Comparison of ENCODE assay signal across 9 mouse cellular contexts in genomic region chr1:39720632-39721350, GRCm38 (mm10). TPM values are rescaled to one million over a fixed set of nuclear protein-coding genes. Genes with fewer than 3 reads are reported as not detected.
DNase-seq lines count a peak whose midpoint lies in the region; ATAC-seq and TF ChIP-seq lines count a peak whose summit lies in the region.
"Had no signal": no experiment of that assay in that cellular context is flagged by ENCODE, and none has a peak within 500 bp of the region (broad histone marks: within the 10 kb centered on the region; RNA-seq: fewer than 3 reads in every experiment).

Gene Rfx8, minus strand, starts transcription at chr1:39720997.

- ATAC-seq in hindbrain, embryonic 16.5 days, result peak; percentile 79
- peak; percentile 86 for ATAC-seq in midbrain, embryonic 16.5 days

- H3K9me3 ChIP-seq in embryonic facial prominence, embryonic 10.5 days, result no peaks in the 10 kb centered on the region
- H3K9me3 ChIP-seq in hindbrain, embryonic 16.5 days (ENCODE audit: control insufficient read depth, low read length), result no peaks in the 10 kb centered on the region
- H3K9me3 ChIP-seq in midbrain, embryonic 16.5 days (replicated peaks; ENCODE audit: control insufficient read depth, low read length, poor library complexity, severe bottlenecking), result no peaks in the 10 kb centered on the region
- H3K9me3 ChIP-seq: G1E had no signal

- intact Hi-C loops in heart, adult 2 months (cut with DNase I), result no loop called here

- peak within 1 kb of the TSS; percentile 55 for H3K9ac ChIP-seq in heart, adult 2 months (ENCODE audit: low read depth, low read length)
- peak within 1 kb of the TSS; percentile 81 for H3K9ac ChIP-seq in hindbrain, embryonic 16.5 days (ENCODE audit: low read depth, low read length)
- H3K9ac ChIP-seq in midbrain, embryonic 16.5 days (ENCODE audit: low read depth, low read length), result peak within 1 kb of the TSS; percentile 77

- WGBS in heart, adult 2 months, result 13% methylated on average over 42 of the region's 42 CpGs
- WGBS in embryonic facial prominence, embryonic 10.5 days, result 1% methylated on average over 42 of the region's 42 CpGs
- WGBS in hindbrain, embryonic 16.5 days, result under 1% methylated on average over 42 of the region's 42 CpGs
- 4% methylated on average over 31 of the region's 42 CpGs for WGBS in midbrain, embryonic 16.5 days

- H3K79me2 ChIP-seq in heart, adult 2 months (replicated peaks; ENCODE audit: control insufficient read depth, insufficient read depth, low read length), result no peaks in the 10 kb centered on the region

- peaks cover 7% of the 10 kb centered on the region for H3K4me1 ChIP-seq in heart, adult 2 months (ENCODE audit: control insufficient read depth, insufficient read depth, low read length)
- peaks cover 51% of the 10 kb centered on the region for H3K4me1 ChIP-seq in embryonic facial prominence, embryonic 10.5 days
- peaks cover 11% of the 10 kb centered on the region for H3K4me1 ChIP-seq in hindbrain, embryonic 16.5 days (ENCODE audit: control insufficient read depth, insufficient read depth, low read depth, low read length)
- peaks cover 7% of the 10 kb centered on the region for H3K4me1 ChIP-seq in midbrain, embryonic 16.5 days (ENCODE audit: control insufficient read depth, insufficient read depth, low read length)

- no peak for TF ChIP-seq EP300 in heart, adult 2 months (IDR thresholded peaks at IDR 0.05; ENCODE audit: insufficient read depth, low read depth, low read length)

- peak within 1 kb of the TSS; percentile 96 for H3K4me2 ChIP-seq in hindbrain, embryonic 16.5 days (ENCODE audit: low read length)
- peak within 1 kb of the TSS; percentile 98 for H3K4me2 ChIP-seq in midbrain, embryonic 16.5 days (ENCODE audit: low read length)

- DNase-seq in heart, adult 2 months, result no peak
- DNase-seq in heart, adult 8-10 months (ENCODE audit: low spot score), result no peak
- DNase-seq in ZHBTc4 (ENCODE audit: low read depth, low spot score), result peak; percentile 44
- DNase-seq in embryonic facial prominence, embryonic 10.5 days (ENCODE audit: low spot score), result peak; percentile 69
- DNase-seq in spleen, adult 12 weeks (ENCODE audit: low spot score), result no peak
- no peak for DNase-seq in adipocyte (ENCODE audit: low spot score)

- TF ChIP-seq POLR2A in heart, adult 2 months (IDR thresholded peaks at IDR 0.05; ENCODE audit: insufficient read depth, low read depth, low read length), result no peak

- H3K27me3 ChIP-seq in heart, adult 2 months (ENCODE audit: control insufficient read depth, insufficient read depth, low read length), result no peaks in the 10 kb centered on the region
- 0 out of 2 replicates have a peak, but pooled peaks cover 6% of the 10 kb centered on the region for H3K27me3 ChIP-seq in embryonic facial prominence, embryonic 10.5 days (replicated peaks; ENCODE audit: low read depth, poor library complexity, severe bottlenecking)
- H3K27me3 ChIP-seq in hindbrain, embryonic 16.5 days (replicated peaks; ENCODE audit: control insufficient read depth, insufficient read depth, low read length), result no peaks in the 10 kb centered on the region
- no peaks in the 10 kb centered on the region for H3K27me3 ChIP-seq in midbrain, embryonic 16.5 days (ENCODE audit: control insufficient read depth, insufficient read depth, low read depth, low read length)

- peak within 1 kb of the TSS; percentile 53 for H3K27ac ChIP-seq in heart, adult 2 months
- H3K27ac ChIP-seq in embryonic facial prominence, embryonic 10.5 days (replicated peaks), result peak within 1 kb of the TSS; percentile 92
- no peak within 1 kb of the TSS for H3K27ac ChIP-seq in hindbrain, embryonic 16.5 days (ENCODE audit: low read depth, low read length)
- H3K27ac ChIP-seq in midbrain, embryonic 16.5 days (ENCODE audit: low read length), result no peak within 1 kb of the TSS

- no peaks in the 10 kb centered on the region; the same call in 1 of the 2 replicates for H3K36me3 ChIP-seq in heart, adult 2 months (ENCODE audit: control insufficient read depth, insufficient read depth, low read length)
- H3K36me3 ChIP-seq in embryonic facial prominence, embryonic 10.5 days (replicated peaks), result no peaks in the 10 kb centered on the region
- H3K36me3 ChIP-seq in hindbrain, embryonic 16.5 days (ENCODE audit: control insufficient read depth, insufficient read depth, low read length), result no peaks in the 10 kb centered on the region
- H3K36me3 ChIP-seq in midbrain, embryonic 16.5 days (ENCODE audit: control insufficient read depth, insufficient read depth, low read length), result no peaks in the 10 kb centered on the region
- H3K36me3 ChIP-seq: G1E had no signal

- TF ChIP-seq CTCF in heart, adult 2 months (IDR thresholded peaks at IDR 0.05), result no peak

- H3K4me3 ChIP-seq in heart, adult 2 months, result peak within 1 kb of the TSS; percentile 48
- peak within 1 kb of the TSS; percentile 69 for H3K4me3 ChIP-seq in embryonic facial prominence, embryonic 10.5 days
- peak within 1 kb of the TSS; percentile 63 for H3K4me3 ChIP-seq in hindbrain, embryonic 16.5 days (ENCODE audit: low read length)
- H3K4me3 ChIP-seq in midbrain, embryonic 16.5 days (ENCODE audit: low read depth, low read length), result peak within 1 kb of the TSS; percentile 58

RNA-seq across cellular contexts. Expression of gene Rfx8, which starts in this region (rescaled TPM):
- under 1 TPM; 0.20 to 0.26 TPM for total RNA-seq in heart, adult 2 months (2021)
- 0.35 and 0.47 TPM in 2 replicates for polyA plus RNA-seq in heart, adult 2 months (2012; rRNA removed)
- under 1 TPM; 0.16 to 0.23 (median 0.19) TPM for total RNA-seq in heart, adult 8-10 months (2022)
- 0.43 and 0.56 TPM in 2 replicates for polyA plus RNA-seq in embryonic facial prominence, embryonic 10.5 days (2016; fragmentation: Nextera tagmentation; extraction: Ambion mirVana)
- polyA plus RNA-seq in hindbrain, embryonic 16.5 days (2015; fragmentation: Nextera tagmentation; extraction: Ambion mirVana), result 0.23 and 0.30 TPM in 2 replicates
- polyA plus RNA-seq in midbrain, embryonic 16.5 days (2015; fragmentation: Nextera tagmentation; extraction: Ambion mirVana), result 0.15 and 0.40 TPM in 2 replicates
- polyA plus RNA-seq: G1E had no signal

Comparison
In these comparisons a context has a peak if more than half of its experiments do, and no peak if none do; other contexts are left out.
1. Peak in DNase-seq, H3K4me3 ChIP-seq and H3K27ac ChIP-seq in embryonic facial prominence, embryonic 10.5 days; RNA of the gene not detected or under 1 TPM.
2. Peak in ATAC-seq, H3K4me3 ChIP-seq, H3K9ac ChIP-seq and H3K4me2 ChIP-seq in hindbrain, embryonic 16.5 days; RNA of the gene not detected or under 1 TPM.
3. Peak in ATAC-seq, H3K4me3 ChIP-seq, H3K9ac ChIP-seq and H3K4me2 ChIP-seq in midbrain, embryonic 16.5 days; RNA of the gene not detected or under 1 TPM.